Mouse (Mus musculus) embryonic fibroblast, embryonic 13.5 days (primary cell): ENCODE measurements around the gene AB124611.

Source experiments
- CTCF ChIP-seq: IDR thresholded peaks from 2 replicates; pipeline ENCODE4 v1.5.1; 2011; ENCODE audit warnings: mild to moderate bottlenecking, control low read depth, low read length, moderate library complexity, borderline replicate concordance; ENCODE audit not compliant: insufficient read depth
- POLR2A ChIP-seq: IDR thresholded peaks from 2 replicates; pipeline ENCODE4 v1.6.1; 2011; ENCODE audit warnings: low read depth, mild to moderate bottlenecking, control low read depth, low read length, moderate library complexity

DNA sequence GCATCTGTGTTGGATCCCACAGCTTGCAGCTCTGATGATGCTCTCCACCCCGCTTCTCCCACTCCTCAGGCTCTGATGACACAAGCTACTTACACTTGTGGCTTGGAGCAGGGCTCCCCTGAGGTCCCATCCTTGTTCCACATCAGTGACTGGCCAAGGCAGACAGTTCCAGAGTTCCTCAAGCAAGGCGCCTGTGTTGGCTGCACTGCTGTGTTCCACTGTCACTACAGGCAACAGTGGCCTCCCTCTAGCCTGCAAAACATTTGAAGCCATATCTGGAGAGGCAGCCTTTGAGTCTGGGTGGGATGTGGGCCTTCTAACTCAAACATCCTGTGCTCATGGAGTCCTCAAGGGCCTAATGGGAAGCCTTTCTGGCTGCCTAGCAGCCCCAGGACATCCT is 31.0 kb downstream of the AB124611 start:
- TF ChIP-seq CTCF (no peak), POLR2A (no peak)
